Mouse (Mus musculus): ENCODE results near the gene Ccnb1.

Ccnb1 gene

GRCm38 (mm10) chr13:100730153-100730860 is 56.1 kb downstream of the Ccnb1 start:
- in situ Hi-C loops (cut with MboI; ENCODE audit: low pct_unique_long_range_greater_than_20kb in 1 of 2, low sequenced_read_pairs in 2 of 2, unreplicated experiment in 1 of 2), result no loop called here

Data from mouse embryonic stem cell (cell line).